Mouse (Mus musculus) neural tube, postnatal 0 days (tissue): ENCODE measurements around the gene Prkx. TPM values are rescaled to one million over a fixed set of nuclear protein-coding genes. Genes with fewer than 3 reads are reported as not detected.

Experiments
- polyA plus RNA-seq: library from polyadenylated mRNA; unstranded; fragments of >200 nt; fragmentation: Nextera tagmentation; extraction: Ambion mirVana; gene quantifications from 2 replicates; pipeline ENCODE4 v1.2.1, GENCODE M21; 2015

Gene Prkx
- polyA plus RNA-seq: 13.9 and 14.2 TPM in 2 replicates

DNA sequence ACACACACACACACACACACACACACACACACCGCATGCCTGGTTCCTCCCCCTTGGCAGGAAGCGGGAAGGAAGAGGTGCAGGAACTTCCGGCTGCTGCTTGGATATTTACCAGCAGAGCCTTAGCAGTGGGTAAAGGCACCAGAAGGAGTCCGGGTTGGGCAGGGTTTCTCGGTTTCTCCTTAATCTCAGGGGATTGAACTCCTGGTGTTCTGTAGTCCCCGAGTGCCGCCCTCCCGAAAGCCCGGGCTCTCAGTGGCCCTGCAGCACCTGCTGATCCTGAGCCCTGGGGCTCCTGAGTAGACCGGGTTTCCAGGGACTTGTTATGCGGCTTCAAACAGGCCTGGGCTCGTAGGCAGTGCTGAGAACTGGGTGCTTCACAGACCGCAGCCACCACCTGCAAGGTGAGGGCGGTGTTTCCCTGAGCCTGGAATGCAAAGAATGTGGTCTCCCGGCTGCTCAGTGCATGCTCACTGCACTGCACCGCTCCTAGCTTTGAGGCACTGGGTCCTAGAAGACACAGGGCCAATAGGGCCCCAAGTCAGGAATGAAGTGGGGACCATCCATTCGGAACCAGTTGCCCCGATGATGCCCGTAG, at the start of gene Prkx:
Gene Prkx (minus strand): TSS at position 41 of the 598 bp plus-strand sequence.

Other genes starting within 250 kb of the Prkx start
- not detected in 2 replicates for gene Pbsn, start 57.3 kb upstream of the Prkx start, polyA plus RNA-seq
- not detected in 2 replicates for gene Gm14744, start 68.5 kb upstream of the Prkx start, polyA plus RNA-seq
- not detected in 2 replicates for gene 5430402E10Rik, start 128.8 kb upstream of the Prkx start, polyA plus RNA-seq